Mouse (Mus musculus) cerebellum, adult 9-10 months (tissue): ENCODE data around the gene Colgalt2.

ENCODE experiments used
- DNase-seq: peaks from one replicate; pipeline ENCODE4 v3.0.0; 2022

The Colgalt2 gene

DNA sequence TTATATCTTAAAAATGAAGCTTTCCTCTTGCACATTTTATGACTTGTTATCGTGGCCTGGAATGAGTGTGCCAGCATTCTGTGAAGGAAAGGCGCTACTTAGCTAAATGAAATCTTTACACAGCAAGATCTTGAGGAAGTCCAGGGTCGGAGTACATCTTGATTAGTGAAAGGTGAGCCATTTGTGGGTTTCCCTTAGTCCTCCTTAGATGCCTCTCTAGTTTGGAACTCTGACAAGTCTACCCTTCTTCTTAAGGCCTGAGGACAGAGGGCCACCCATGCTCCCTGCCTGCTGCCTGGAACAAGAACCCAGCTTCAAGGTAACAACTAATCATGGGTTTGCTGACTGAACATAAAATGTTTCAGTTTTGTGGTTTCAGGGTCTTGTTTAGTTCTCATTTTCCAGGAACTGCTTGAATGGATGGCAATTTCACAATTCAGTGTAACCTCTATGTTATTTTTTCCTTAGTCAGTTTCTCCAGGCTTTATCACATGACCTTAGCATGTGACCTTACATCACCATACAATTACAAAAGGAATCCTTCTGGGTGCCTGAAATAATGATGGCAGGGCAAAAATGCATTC is 140.8 kb downstream of the Colgalt2 start:
- DNase-seq = no peak

DNA sequence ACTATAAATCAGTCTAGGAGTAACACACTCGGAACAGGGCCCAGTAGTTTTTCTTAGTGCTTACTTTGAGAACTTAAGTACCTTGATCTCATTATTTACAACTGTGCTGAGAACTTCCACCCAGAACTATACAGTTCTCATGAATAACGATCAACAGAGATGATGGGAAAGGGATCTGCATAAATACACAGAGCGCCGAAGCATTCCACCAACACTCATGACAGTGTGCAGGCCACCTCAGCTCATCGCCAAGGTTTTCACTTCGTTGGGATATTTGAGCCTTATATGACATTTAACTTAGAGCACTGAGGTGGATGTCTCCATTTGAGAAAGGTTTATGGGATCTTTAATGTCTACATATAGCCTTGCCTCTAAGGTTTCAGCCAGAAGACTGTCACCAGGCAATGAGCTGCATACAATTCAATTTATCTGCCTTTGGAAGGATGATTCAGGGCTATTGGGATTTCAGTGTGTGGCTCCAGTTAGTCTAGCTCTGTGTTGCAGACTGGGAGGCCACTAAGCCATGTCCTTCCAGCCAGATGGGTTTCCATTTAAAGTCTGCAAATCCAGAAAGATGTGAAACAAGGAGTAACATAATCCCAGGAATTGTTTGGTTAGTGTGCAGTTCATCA is 143.2 kb downstream of the Colgalt2 start:
- no peak for DNase-seq

DNA sequence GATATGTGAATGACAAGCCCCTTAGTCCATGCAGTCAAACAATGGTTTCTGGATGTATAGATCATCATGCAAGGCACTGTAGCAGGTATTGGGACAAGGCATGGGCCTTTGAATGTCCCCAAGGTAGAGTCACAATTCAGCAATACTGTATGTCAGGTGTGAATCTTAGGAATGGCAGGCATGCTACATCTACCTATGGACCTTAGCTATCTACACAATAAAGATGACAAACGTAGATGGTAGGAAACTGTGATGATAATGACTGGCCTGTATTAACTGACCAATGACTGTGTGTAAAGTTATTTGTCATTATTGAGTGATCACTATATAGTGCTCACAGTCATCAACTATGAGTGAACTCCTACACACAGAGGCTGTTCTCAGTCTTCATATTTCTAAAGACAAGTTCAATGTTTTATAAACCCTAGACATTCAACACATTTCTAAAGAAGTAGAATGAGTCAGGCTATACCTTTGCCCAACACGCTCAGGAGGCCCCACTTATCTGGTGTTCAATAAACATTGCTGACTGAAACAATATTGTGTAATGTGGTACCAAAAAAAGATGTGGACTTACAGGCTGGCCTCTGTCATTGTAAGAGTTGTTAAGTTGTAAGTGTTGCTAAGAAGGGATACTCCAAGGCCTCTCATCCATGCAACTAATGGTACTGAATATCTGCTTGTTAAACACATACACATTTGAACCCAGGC is 144.0 kb downstream of the Colgalt2 start:
- no peak for DNase-seq

DNA sequence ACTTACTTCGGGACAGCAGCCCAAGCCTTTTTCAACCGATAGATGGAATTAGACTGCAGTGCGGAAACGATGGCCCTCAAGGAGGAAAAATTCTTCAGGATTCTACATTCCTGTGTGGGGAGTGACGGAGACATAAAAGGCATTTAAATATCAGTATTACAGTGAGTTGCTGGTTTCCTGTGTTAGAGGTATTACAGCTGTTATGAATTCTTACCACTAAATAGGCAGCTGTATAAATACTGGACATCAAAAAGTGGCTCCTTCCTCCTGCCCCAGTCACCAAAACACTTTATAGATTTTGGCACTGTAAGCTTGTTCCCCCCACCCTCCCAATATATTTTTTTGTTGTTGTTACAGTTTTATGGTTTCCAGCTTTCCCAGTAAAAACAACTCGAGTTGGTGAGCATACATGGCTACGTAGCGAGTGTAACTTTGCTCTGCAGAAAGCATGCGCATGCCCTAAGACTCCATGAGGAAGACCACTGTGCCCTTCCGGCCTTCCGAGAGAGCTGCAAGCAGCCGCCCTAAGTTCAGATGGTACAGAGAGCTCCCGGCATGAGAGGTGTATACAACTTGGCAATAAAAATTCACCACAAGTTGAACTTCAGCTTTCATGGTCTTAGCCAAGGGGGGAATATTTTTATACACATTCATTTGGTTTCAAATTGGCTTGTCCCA is 149.6 kb downstream of the Colgalt2 start:
- DNase-seq = no peak

DNA sequence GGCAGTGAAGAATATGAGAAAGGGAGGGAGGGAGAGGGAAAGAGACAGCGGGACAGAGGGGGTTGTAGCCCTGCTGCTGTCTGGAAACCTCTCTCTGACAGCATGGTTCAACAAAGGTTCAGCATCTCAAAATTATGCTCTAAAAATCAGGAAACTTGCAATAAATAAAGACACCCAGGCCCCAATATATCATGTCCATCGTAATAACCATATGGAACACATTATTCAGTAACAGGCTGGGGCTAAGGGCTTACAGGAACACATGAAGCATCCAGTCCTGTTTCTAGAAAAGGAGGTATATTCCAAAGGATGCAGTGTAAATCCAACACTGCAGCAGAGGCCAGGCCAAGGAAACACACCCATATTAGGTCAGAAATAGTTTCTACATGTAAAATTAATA is 150.9 kb downstream of the Colgalt2 start:
- no peak for DNase-seq

DNA sequence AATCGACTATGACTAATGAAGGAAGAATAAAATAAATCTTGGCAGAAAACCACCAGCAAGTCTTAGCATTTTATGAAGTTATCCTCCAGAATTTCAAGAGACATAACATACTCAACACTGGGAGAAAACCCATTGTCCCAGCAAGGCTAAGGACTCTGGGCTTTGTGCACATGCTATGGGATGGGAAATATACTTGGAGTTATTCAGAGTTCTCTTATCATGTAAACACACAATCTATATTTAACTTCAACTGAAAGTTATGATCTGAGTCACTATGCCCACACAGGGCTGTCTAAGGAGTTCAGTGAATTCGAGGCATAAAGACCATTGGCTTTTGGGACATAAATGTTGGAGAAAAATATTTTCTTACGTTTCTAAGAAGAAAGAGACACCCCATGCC is 151.3 kb downstream of the Colgalt2 start:
- no peak for DNase-seq

DNA sequence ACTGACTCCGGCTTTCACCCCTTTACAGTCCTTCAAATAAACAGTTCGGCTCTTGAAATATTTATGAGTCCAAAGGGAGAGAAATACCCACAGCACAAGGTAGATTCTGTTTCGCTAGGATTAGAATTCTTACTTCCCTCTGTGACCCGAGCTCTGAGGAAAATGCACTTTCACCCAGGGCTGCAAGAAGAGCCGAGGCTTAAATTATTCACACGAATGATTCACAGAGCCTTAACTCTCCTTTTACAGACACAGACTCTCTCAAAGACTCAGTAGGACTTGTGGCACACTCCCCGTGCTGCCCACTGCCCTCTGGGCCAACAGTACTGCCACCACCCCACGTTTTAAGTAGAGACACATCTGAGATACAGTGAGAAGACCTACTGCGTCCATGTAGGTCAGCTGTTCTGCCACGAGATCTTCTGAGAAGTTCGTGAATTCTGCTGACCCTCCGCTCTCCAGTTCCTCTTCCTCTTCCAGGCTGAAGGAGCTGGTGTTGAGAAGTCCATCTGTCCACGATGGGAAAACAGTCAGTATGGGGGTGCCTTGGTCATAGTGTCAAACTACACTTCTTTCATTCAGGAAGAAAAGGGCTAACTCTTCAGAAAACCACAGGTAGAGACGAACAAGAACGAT is 154.4 kb downstream of the Colgalt2 start:
- DNase-seq = no peak

DNA sequence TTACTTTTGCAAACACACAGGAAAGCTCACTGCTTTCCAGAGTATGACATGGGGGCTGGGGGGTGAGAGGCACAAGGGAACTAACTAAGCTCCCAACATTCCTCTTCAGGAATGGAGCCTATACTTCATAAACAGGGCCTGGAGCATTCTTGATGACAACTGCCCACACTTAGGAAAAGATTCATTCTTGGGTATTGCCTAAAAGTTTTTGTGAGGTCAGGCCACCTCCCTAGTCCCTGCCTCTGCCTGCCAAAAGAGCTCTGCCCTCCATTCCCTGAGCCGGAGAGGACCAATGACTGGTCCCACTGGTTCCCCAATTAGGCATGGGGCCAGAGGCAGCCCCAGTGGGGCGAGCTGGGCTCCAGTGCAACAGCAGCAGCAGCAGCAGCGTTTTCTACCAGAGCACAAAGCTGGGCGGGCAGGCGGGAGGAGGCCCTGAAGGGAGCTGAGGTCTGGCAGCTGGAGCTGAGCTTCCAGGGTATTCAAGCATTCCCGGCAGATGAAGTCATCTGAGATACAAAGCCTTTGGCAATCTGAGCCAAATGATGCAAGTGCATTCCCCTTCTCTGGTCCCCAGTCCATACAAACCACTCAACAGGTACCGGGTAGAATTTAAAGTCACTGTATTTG is 156.4 kb downstream of the Colgalt2 start:
- DNase-seq = no peak

DNA sequence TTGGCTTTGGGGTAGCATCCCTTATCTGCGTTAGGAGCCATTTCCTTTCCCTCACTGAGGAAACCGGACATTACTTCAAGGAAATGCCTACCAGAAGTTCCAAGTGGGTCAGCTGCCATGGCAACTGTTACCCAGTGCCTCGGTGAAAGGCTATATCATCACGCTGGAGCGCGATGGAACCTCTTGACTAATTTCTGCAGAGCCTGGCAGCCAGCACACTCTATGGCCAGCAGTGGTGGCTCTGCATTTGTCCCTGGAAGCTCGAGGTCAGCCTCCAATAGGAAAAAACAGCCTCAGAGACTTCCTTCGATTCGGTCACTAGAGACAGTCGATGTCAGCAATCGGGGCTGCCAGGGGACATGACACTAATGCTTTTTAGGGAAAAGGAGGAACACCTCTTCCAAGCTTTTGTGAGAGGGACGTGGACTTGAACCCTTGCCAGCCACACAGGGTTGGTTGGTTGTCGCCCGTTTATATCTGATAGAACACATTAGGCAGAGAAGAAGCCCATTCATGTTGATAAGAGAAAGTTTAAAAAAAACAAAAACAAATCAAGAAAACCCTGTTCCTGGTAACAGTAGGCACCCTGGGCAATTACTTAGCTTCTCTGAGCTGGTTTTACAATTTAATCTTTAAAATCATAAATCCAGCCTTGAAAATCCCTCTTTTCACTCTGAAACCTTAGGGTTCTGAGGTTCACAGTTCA is 157.1 kb downstream of the Colgalt2 start:
- no peak for DNase-seq
